Mouse (Mus musculus) layer of hippocampus, adult 8-10 months (tissue): ENCODE data around the gene Egf. TPM values are rescaled to one million over a fixed set of nuclear protein-coding genes. Genes with fewer than 3 reads are reported as not detected.
"Not testable (repeated sequence)": the region's sequence is repeated elsewhere in the genome, so short reads cannot be mapped to it uniquely, and the experiment has no call there.

Experiments used
- DNase-seq, 2 experiments: peaks; one replicate each; pipeline ENCODE4 v3.0.0; 2022; ENCODE audit warnings: low spot score in 2 of 2
- total RNA-seq, 4 experiments: library from RNA; stranded (reverse); gene quantifications; 2 replicates each; pipeline ENCODE4 v1.2.4; 2022

Gene Egf
- 1 to 10 TPM; 1.2 to 4.9 (median 1.6) TPM for total RNA-seq

DNA sequence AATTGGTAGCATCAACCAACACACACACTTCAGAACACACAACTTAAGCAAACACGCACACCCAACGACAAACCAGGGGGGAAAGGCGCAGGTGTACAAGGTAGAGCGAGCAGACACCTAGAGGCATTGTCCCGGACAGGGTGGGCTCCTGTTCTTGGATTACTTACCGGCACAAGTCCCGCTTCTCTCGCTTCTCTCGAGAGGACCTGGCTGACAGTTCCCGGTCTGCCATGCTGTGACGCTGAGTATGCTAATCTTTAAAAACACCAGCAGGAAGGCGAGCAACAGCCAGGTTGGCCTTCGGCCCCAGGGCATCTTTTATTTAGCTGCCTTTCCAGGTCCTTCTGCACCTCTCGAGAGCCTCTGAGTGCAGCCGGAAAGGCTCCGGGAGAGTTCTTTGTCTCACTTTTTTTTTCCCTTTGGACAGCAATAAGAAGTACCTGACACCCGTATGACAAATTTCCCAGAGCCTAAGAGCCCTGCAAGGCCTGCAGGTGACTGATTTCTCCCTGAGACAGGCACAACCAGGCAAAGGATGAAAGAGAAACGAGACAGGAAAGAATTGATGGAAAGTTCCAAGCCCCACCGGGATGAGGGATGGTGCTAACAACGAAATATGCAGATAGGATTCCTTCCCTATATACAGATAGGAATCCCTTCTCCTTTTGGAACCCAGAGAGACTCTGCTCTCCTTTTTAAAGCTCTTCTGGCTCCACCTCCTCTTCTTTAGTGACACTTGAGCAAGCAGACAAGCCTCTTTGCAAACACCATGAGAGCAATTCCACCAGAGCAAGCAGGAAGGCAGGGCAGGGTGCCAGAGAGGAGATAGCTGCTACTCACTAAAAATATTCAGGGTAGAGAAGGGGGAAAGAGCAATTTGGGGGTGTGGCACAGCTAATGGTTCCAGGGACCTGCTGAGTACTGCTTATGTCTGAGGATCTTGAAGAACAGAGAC is at the start of gene Egf:
Egf (minus strand) TSS at position 667 of the 955 bp plus-strand sequence.
- DNase-seq, result no peak

DNA sequence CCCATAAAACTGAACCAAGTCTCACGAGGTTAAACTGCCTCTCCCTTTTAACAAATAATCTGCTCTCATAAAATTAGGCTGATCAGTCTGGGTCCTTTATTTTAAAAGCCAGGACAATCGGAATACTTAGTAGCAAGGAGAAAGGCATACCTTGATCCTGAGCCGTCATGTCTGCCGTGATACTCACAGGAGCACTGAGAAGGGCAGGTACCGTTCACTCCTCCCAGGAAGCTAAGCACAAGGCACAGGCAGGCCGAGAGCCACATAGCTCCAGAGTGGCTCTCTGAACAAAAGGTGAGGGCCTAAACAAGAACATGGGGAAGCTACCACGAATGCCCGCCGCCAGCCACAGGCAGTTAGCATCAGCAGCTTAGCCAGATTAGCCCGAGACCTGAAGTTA is 48.6 kb upstream of the Egf start, which contains the start of gene Lrit3:
Lrit3 (minus strand) TSS at position 266 of the 400 bp plus-strand sequence.
- DNase-seq, result no peak

DNA sequence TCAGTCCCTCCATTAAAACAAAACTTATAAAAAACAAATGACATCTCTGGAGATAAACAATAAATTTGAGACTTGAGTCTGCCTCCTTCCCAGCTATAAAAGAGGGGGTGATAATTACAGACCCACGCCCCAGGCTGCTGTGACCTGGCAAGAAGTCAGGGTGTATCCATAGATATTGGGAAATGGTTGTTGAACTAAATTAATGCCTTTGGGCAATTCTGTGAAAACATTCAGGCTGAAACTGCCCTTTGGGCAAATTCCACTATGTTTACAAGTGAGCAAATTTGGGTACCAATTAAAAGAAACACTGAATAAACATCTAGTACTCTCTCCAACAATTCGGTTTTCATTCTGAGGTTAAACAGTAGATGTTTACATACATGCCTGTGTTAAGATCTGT is 43.9 kb upstream of the Egf start:
- DNase-seq, result no peak

- no peak for DNase-seq
Measured at GRCm38 (mm10) chr3:129798551-129798950, 43.4 kb upstream of the Egf start.

GRCm38 (mm10) chr3:129797341-129797740 is 42.2 kb upstream of the Egf start:
- no peak for DNase-seq

DNA sequence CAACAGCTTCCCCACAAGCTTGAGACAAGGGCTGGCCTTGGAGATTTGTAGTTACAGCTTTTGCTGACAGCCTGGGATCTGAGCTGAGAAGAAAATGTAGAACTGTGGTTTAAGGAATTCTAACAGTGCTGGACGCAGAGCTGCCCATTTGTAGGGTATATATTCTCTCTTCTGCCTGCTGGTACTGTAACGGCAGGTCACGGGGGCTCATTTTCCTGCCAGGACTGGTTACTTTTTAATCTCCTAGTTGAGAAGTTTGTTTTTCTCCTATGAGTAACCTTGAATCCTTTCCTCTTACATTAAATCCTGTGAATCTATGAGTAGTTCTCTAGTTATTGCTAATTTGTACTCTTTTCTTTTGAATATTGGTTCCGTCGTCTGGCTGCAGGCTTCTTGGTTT is 38.7 kb upstream of the Egf start:
- DNase-seq, result no peak

DNA sequence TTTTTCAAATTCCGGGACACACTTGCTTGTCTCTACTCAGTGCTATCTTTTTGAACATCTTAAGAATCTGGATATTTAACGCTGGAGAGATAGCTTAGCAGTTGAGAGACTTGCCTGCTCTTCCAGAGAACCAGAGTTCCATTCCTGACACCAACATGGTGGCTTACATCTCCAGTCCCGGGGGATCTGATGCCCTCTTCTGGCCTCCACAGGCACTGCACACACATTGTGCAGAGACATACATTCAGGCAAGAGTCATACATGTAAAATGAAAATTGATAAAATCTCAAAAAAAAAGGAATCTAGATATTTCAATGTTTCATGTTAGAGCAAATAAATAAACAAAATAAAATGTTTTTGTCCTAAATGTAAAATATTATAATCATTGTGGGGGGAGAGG is 27.6 kb upstream of the Egf start:
- no peak for DNase-seq

DNA sequence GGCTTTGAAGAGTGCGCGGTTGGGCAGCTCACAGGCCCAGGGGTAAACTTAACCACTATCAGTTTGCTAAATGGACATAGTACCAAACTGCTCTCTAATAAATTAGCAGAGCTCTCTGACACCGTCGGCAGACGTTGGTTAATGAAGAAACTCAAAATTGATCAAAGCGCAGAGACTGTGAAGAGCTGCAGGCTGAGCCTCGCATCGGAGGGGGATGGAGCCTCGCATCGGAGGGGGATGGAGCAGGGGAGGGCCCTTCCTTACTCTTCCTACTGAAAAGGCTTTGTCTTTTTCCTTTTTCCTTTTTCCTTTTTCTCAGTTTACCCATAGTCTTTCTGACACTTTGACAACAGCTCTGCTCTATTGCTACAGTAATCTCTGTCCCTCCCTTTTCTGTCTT is 26.3 kb upstream of the Egf start:
- no peak for DNase-seq

- no peak for DNase-seq
Measured at GRCm38 (mm10) chr3:129771210-129771609, 16.1 kb upstream of the Egf start.

GRCm38 (mm10) chr3:129766971-129767794 is 12.1 kb upstream of the Egf start:
- DNase-seq, result no peak

DNA sequence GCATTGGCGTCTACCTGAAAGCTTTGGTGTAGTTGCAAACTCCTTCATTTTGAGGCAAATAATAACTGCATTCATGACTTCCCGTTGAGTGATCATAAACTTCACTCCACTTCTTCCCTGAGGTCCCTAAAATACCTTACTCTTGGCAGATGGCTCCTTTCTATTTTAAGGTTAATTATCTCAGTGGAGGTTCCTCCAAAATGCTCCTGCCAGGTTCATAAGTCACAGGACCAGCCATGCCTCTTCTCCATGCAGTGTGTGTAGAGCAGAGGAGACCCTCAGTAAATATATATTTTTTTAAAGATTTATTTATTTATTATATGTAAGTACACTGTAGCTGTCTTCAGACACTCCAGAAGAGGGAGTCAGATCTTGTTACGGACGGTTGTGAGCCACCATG is 11.0 kb upstream of the Egf start:
- DNase-seq, result no peak

DNA sequence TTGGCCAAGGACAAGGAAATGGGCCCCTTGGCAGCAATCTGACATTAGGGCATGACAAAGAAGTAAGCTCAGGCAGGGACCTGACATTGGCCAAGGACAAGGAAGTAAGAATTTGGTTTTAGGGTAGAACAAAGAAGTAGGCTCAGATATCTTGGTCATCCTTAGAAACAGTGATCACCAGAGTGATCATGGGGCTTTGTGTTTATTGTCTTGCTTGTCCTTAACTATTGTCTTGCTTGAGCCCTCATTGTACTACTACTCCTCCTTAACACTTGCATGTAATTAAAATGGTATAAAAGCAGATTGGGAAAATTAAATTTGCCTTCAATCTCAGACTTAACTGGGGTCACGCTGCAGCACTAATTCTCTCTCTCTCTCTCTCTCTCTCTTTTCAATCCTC is 2.5 kb upstream of the Egf start:
- DNase-seq, result not testable (repeated sequence)

DNA sequence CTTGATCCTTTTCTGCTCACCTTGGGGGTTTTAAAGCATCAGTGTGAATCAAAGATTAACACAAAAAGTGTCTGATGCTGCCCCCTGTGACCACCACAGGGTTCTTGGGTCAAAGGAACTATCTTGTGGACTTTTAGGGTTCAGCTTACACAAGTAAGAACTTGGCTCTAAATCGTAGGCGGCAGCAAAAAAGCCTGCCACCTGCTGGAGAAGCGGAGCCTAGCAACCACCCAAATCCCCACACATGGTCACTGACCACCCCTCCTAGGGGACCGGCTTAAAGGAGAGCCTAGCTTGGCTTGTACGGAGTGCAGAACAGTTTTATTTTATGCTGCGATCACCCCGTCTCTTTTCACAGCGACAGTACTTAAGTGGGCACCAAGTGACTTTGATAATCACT is 10.3 kb downstream of the Egf start:
- peak in 1 of 2 experiments; percentile 13 for DNase-seq

DNA sequence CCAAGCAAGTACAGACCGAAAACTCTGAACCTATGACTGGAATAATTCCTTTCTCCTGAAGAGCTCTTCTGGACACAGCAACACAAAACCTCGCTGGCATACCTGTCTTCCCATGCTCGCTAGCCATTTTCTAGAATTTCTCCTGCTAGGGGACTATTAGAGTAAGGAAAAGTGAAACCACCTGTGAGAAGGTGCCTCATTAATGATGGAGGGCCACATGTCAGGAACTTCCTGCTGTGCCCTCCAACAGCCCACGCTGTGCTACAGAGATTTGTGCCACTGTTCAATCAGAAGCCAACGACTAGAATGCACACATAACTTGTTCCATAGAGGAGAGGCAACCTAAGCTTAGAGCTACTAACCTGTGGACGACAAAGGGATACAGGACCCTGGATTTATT is 12.3 kb downstream of the Egf start:
- no peak for DNase-seq

GRCm38 (mm10) chr3:129738291-129739183 is 16.6 kb downstream of the Egf start:
- no peak for DNase-seq

DNA sequence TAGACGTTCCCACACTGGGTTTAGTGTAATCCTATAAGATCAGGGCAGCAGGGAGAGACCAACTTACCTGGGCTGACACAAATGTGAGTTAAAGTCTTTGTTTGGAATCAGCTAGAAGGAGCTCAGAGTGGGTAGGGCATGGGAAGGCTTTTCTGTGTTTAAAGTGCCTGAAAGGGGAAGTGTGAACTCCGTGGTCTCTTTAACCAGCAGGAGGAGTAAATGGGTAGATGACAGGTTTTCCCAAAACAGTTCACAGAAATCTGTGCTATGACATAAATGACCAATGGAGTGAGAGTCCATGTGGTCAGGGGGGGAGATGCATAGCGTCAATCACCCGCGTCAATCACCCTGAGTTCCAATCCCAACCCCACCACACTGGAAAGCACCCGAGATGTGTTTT is 23.5 kb downstream of the Egf start:
- DNase-seq, result no peak

- no peak for DNase-seq
Measured at GRCm38 (mm10) chr3:129730426-129730825, 24.7 kb downstream of the Egf start.

DNA sequence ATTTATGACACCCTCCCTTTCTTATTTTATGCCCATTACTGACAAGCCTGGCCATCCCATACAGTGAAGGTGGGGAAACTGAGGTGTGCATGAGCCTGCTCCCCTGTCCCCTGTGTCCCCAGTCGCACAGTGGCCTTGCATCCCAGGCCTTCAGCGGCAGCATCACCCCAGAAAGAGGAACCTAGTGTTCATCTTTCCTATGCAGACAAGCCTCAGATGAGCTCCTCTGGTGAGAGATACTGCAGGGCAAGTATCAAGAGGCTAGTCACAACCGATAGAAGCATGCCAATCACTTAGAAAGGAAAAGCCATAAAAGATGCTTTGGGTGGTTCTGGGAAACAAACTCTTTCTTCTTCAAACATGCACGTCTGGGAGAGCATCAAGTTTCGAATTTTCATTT is 25.2 kb downstream of the Egf start:
- no peak for DNase-seq

- DNase-seq, result no peak
Measured at GRCm38 (mm10) chr3:129725592-129725991, 29.5 kb downstream of the Egf start.

DNA sequence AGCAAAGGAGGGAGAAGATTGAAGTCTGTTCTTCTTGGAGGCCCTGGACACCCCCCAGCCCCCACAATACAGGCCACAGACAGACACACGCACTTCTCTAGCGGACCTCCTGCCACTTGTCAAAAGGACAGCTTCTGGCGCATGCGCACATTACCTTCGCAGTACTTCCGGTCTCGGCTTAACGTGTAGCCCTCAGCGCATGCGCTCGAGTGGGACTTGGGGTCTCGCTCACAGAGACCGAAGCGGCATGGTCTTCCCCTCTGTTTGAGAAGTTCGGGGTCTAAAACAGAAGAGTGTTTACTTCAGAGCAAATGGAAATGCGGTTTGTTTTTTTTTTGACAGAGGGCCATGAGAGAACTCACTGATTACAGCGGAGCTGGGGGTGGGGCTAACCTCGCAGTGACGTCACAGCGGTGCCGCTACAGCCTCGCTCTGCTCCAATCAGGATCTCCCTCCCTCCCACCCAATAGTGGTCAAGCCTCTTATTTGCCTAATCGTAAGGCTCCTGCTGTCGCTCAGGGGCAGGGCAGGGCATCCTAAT is 30.1 kb downstream of the Egf start:
- DNase-seq, result peak; percentile 92 to 96

GRCm38 (mm10) chr3:129724505-129724904 is 30.6 kb downstream of the Egf start:
- no peak for DNase-seq
